Mouse (Mus musculus) E14TG2a.4 (cell line): ENCODE results near the gene Flrt1.

ENCODE experiments used
- CTCF ChIP-seq: conservative IDR thresholded peaks from 2 replicates; pipeline ENCODE4 v1.5.1; 2014; ENCODE audit warnings: low read length
- NANOG ChIP-seq: IDR thresholded peaks from 2 replicates; pipeline ENCODE4 v1.6.1; 2014; ENCODE audit warnings: borderline replicate concordance, low read length, mixed read lengths
- POU5F1 ChIP-seq: IDR thresholded peaks from 2 replicates; pipeline ENCODE4 v1.6.1; 2014; ENCODE audit warnings: low read length, borderline replicate concordance

GRCm38 (mm10) chr19:7140856-7141421 lies 35.4 kb upstream of the Flrt1 start:
- no peak for TF ChIP-seq CTCF
- no peak for TF ChIP-seq POU5F1
- no peak for TF ChIP-seq NANOG
